Mouse (Mus musculus) left cerebral cortex, adult 9 months (tissue): ENCODE results near the gene Thegl.

Experiments used
- DNase-seq, 2 experiments: peaks; one replicate each; pipeline ENCODE4 v3.0.0; 2022; ENCODE audit warnings: low spot score in 2 of 2

Gene Thegl

GRCm38 (mm10) chr5:77052616-77053015 is 36.8 kb downstream of the Thegl start:
- DNase-seq = no peak

- peak in 1 of 2 experiments; percentile 9 for DNase-seq
These were observed 41.1 kb downstream of the Thegl start for GRCm38 (mm10) chr5:77056881-77057440.

GRCm38 (mm10) chr5:77060363-77060762 is 44.5 kb downstream of the Thegl start:
- no peak for DNase-seq

GRCm38 (mm10) chr5:77061372-77062038 is 45.7 kb downstream of the Thegl start:
- peak in 1 of 2 experiments; percentile 73 for DNase-seq

- DNase-seq = no peak
These were observed 51.5 kb downstream of the Thegl start for GRCm38 (mm10) chr5:77067321-77067720.

- DNase-seq = no peak
These were observed 55.2 kb downstream of the Thegl start for GRCm38 (mm10) chr5:77070987-77071386.

- DNase-seq = no peak
These were observed 55.8 kb downstream of the Thegl start for GRCm38 (mm10) chr5:77071626-77072025.

- DNase-seq = no peak
These were observed 58.0 kb downstream of the Thegl start for GRCm38 (mm10) chr5:77073794-77074193.

- peak in 1 of 2 experiments; percentile 65 for DNase-seq
These were observed 59.1 kb downstream of the Thegl start for GRCm38 (mm10) chr5:77074914-77075313.

- DNase-seq = no peak
These were observed 60.1 kb downstream of the Thegl start for GRCm38 (mm10) chr5:77075951-77076350.

- no peak for DNase-seq
These were observed 64.9 kb downstream of the Thegl start for GRCm38 (mm10) chr5:77080761-77081160.

- DNase-seq = no peak
These were observed 66.9 kb downstream of the Thegl start for GRCm38 (mm10) chr5:77082735-77083134.

- DNase-seq = no peak
These were observed 68.6 kb downstream of the Thegl start for GRCm38 (mm10) chr5:77084418-77084817.

GRCm38 (mm10) chr5:77085753-77086450 is 70.1 kb downstream of the Thegl start:
- DNase-seq = no peak

- no peak for DNase-seq
These were observed 70.7 kb downstream of the Thegl start for GRCm38 (mm10) chr5:77086541-77086940.

- no peak for DNase-seq
These were observed 71.3 kb downstream of the Thegl start for GRCm38 (mm10) chr5:77087122-77087521.

- DNase-seq = peak in 1 of 2 experiments; percentile 48
These were observed 73.5 kb downstream of the Thegl start for GRCm38 (mm10) chr5:77089294-77089693.

- DNase-seq = no peak
These were observed 74.1 kb downstream of the Thegl start for GRCm38 (mm10) chr5:77089901-77090300.

GRCm38 (mm10) chr5:77090521-77091096 is 74.8 kb downstream of the Thegl start:
- no peak for DNase-seq

- DNase-seq = no peak
These were observed 76.1 kb downstream of the Thegl start for GRCm38 (mm10) chr5:77091923-77092322.

- no peak for DNase-seq
These were observed 76.7 kb downstream of the Thegl start for GRCm38 (mm10) chr5:77092531-77092930.

GRCm38 (mm10) chr5:77093961-77094360 is 78.1 kb downstream of the Thegl start:
- DNase-seq = no peak
